Mouse (Mus musculus) midbrain, embryonic 11.5 days (tissue): ENCODE data around the gene Gmpr2. TPM values are rescaled to one million over a fixed set of nuclear protein-coding genes. Genes with fewer than 3 reads are reported as not detected.

Experiments
- ATAC-seq: fragments of 200-750 bp; cut with Nextera tagmentation; 2 replicates; pipeline ENCODE4 v1.8.0; 2017; ENCODE audit warnings: moderate TSS enrichment, moderate library complexity; ENCODE audit not compliant: low FRiP score
- DNase-seq: peaks from one replicate; pipeline ENCODE4 v3.0.0; 2015; ENCODE audit warnings: low spot score; ENCODE audit errors: missing footprints
- H3K27ac ChIP-seq: fragments of 300-500 bp; sonication (generic); 2 replicates; pipeline ENCODE4 v1.5.1; 2014; ENCODE audit warnings: low read depth, low read length
- H3K27me3 ChIP-seq: fragments of 300-500 bp; sonication (generic); 2 replicates; pipeline ENCODE4 v1.6.1; 2014; ENCODE audit warnings: mild to moderate bottlenecking, low read length, moderate library complexity, mixed read lengths; ENCODE audit not compliant: control insufficient read depth, insufficient read depth
- H3K36me3 ChIP-seq: fragments of 300-500 bp; sonication (generic); 2 replicates; pipeline ENCODE4 v1.6.1; 2014; ENCODE audit warnings: mild to moderate bottlenecking, low read length, moderate library complexity, mixed read lengths; ENCODE audit not compliant: control insufficient read depth, insufficient read depth
- H3K4me1 ChIP-seq: fragments of 300-500 bp; sonication (generic); 2 replicates; pipeline ENCODE4 v1.6.1; 2014; ENCODE audit warnings: low read length; ENCODE audit not compliant: control insufficient read depth, insufficient read depth
- H3K4me2 ChIP-seq: fragments of 300-500 bp; sonication (generic); 2 replicates; pipeline ENCODE4 v1.6.1; 2014; ENCODE audit warnings: mild to moderate bottlenecking, moderate library complexity
- H3K4me3 ChIP-seq: fragments of 300-500 bp; sonication (generic); 2 replicates; pipeline ENCODE4 v1.5.1; 2014; ENCODE audit warnings: low read depth, low read length
- H3K9ac ChIP-seq: fragments of 300-500 bp; sonication (generic); 2 replicates; pipeline ENCODE4 v1.6.1; 2014; ENCODE audit warnings: low read length
- H3K9me3 ChIP-seq: fragments of 300-500 bp; sonication (generic); 2 replicates; pipeline ENCODE4 v1.6.1; 2016; ENCODE audit warnings: low read length; ENCODE audit not compliant: control insufficient read depth
- WGBS: fragments of 180-500 bp; shearing (Covaris S2); extraction: QIAGEN DNeasy Blood & Tissue Kit; methylation state at CpG from one replicate; pipeline ENCODE4 v1.1.7; 2014; 5-methylcytosine and 5-hydroxymethylcytosine counted together
- polyA plus RNA-seq: library from polyadenylated mRNA; unstranded; fragments of >200 nt; fragmentation: Nextera tagmentation; extraction: Ambion mirVana; gene quantifications from 2 replicates; pipeline ENCODE4 v1.2.1, GENCODE M21; 2014

Gene Gmpr2
- polyA plus RNA-seq, 1 experiment from 2014 or later: 61.8 TPM

- 80% methylated on average over 8 of the region's 8 CpGs for WGBS
- no peak overlapping the region for H3K9ac ChIP-seq
- DNase-seq: no peak
- H3K4me3 ChIP-seq: no peak overlapping the region
- H3K9me3 ChIP-seq: no peaks in the 10 kb centered on the region
- no peaks in the 10 kb centered on the region for H3K4me1 ChIP-seq
- ATAC-seq: no peak
- no peaks in the 10 kb centered on the region for H3K27me3 ChIP-seq
- H3K4me2 ChIP-seq: no peak overlapping the region
- H3K27ac ChIP-seq: no peak overlapping the region
- H3K36me3 ChIP-seq: no peaks in the 10 kb centered on the region
Observed at GRCm38 (mm10) chr14:55727889-55728685, 56.3 kb downstream of the Gmpr2 start.

Other genes with a start within 250 kb of the Gmpr2 start
- gene Dhrs4, start 193.2 kb upstream of the Gmpr2 start, polyA plus RNA-seq: 33.9 and 34.8 TPM in 2 replicates
- gene Carmil3, start 181.3 kb upstream of the Gmpr2 start, polyA plus RNA-seq: 8.6 and 9.7 TPM in 2 replicates
- gene Cpne6, start 161.5 kb upstream of the Gmpr2 start, polyA plus RNA-seq: 0.23 and 0.26 TPM in 2 replicates
- not detected in 2 replicates for gene Nrl, start 147.0 kb upstream of the Gmpr2 start, polyA plus RNA-seq
- gene Pck2, start 131.7 kb upstream of the Gmpr2 start, polyA plus RNA-seq: 10.0 and 10.7 TPM in 2 replicates
- gene Dcaf11, start 111.9 kb upstream of the Gmpr2 start, polyA plus RNA-seq: 76.4 and 85.4 TPM in 2 replicates
- 0.92 TPM in 1 of 2 replicates, not detected in the other for gene A730061H03Rik, start 111.5 kb upstream of the Gmpr2 start, polyA plus RNA-seq
- gene Fitm1, start 96.3 kb upstream of the Gmpr2 start, polyA plus RNA-seq: not detected in 2 replicates
- 111 and 114 TPM in 2 replicates for gene Psme1, start 93.8 kb upstream of the Gmpr2 start, polyA plus RNA-seq
- 8.1 and 8.4 TPM in 2 replicates for gene Emc9, start 86.6 kb upstream of the Gmpr2 start, polyA plus RNA-seq
- gene Psme2, start 80.8 kb upstream of the Gmpr2 start, polyA plus RNA-seq: 189 and 202 TPM in 2 replicates
- gene Rnf31, start 80.2 kb upstream of the Gmpr2 start, polyA plus RNA-seq: 8.2 and 9.8 TPM in 2 replicates
- gene Irf9, start 68.4 kb upstream of the Gmpr2 start, polyA plus RNA-seq: 5.8 and 6.3 TPM in 2 replicates
- gene Rec8, start 53.9 kb upstream of the Gmpr2 start, polyA plus RNA-seq: 2.6 and 3.5 TPM in 2 replicates
- 69.3 and 80.6 TPM in 2 replicates for gene Ipo4, start 36.0 kb upstream of the Gmpr2 start, polyA plus RNA-seq
- gene Gm49378, start 34.0 kb upstream of the Gmpr2 start, polyA plus RNA-seq: 1.8 and 2.6 TPM in 2 replicates
- gene Tm9sf1, start 28.1 kb upstream of the Gmpr2 start, polyA plus RNA-seq: 56.6 and 58.1 TPM in 2 replicates
- gene Tssk4, start 21.8 kb upstream of the Gmpr2 start, polyA plus RNA-seq: 0.87 and 1.1 TPM in 2 replicates
- 61.9 and 66.2 TPM in 2 replicates for gene Mdp1, start 11.4 kb upstream of the Gmpr2 start, polyA plus RNA-seq
- 595 and 615 TPM in 2 replicates for gene Nedd8, start 183 bp downstream of the Gmpr2 start, polyA plus RNA-seq
- 62.6 and 64.4 TPM in 2 replicates for gene Tinf2, start 9.9 kb downstream of the Gmpr2 start, polyA plus RNA-seq
- gene Tgm1, start 42.0 kb downstream of the Gmpr2 start, polyA plus RNA-seq: 0.27 and 0.59 TPM in 2 replicates
- 22.0 TPM in 2 replicates for gene Rabggta, start 50.3 kb downstream of the Gmpr2 start, polyA plus RNA-seq
- gene Dhrs1, start 73.7 kb downstream of the Gmpr2 start, polyA plus RNA-seq: 69.5 and 70.5 TPM in 2 replicates
- gene Nop9, start 73.8 kb downstream of the Gmpr2 start, polyA plus RNA-seq: 46.2 and 47.4 TPM in 2 replicates
- 0.18 and 0.22 TPM in 2 replicates for gene Cideb, start 86.5 kb downstream of the Gmpr2 start, polyA plus RNA-seq
- gene Ltb4r2, start 89.5 kb downstream of the Gmpr2 start, polyA plus RNA-seq: 0.12 and 0.40 TPM in 2 replicates
- not detected in 2 replicates for gene Ltb4r1, start 94.0 kb downstream of the Gmpr2 start, polyA plus RNA-seq
- gene Adcy4, start 112.2 kb downstream of the Gmpr2 start, polyA plus RNA-seq: 4.9 and 5.8 TPM in 2 replicates
- 4.0 and 4.5 TPM in 2 replicates for gene Ripk3, start 116.9 kb downstream of the Gmpr2 start, polyA plus RNA-seq
- 9.9 and 11.5 TPM in 2 replicates for gene Nfatc4, start 151.2 kb downstream of the Gmpr2 start, polyA plus RNA-seq
- gene Nynrin, start 182.1 kb downstream of the Gmpr2 start, polyA plus RNA-seq: 10.7 and 12.0 TPM in 2 replicates
- 0.03 and 0.23 TPM in 2 replicates for gene Cbln3, start 212.5 kb downstream of the Gmpr2 start, polyA plus RNA-seq
- 8.5 and 8.7 TPM in 2 replicates for gene Khnyn, start 213.0 kb downstream of the Gmpr2 start, polyA plus RNA-seq
- gene Sdr39u1, start 228.4 kb downstream of the Gmpr2 start, polyA plus RNA-seq: 25.0 and 27.8 TPM in 2 replicates